Mouse (Mus musculus) monocyte, adult 2 months (primary cell): ENCODE results near the gene Lrrc72.

Experiments used
- DNase-seq, 2 experiments: peaks; one replicate each; pipeline ENCODE4 v3.0.0; 2022; ENCODE audit warnings: low spot score in 2 of 2, low read depth in 1 of 2

Lrrc72 gene

GRCm38 (mm10) chr12:36190343-36190742, 62.9 kb downstream of the Lrrc72 start:
- no peak for DNase-seq

- DNase-seq: no peak
These were observed 63.6 kb downstream of the Lrrc72 start for GRCm38 (mm10) chr12:36189610-36190009.

- DNase-seq: no peak
These were observed 66.1 kb downstream of the Lrrc72 start for GRCm38 (mm10) chr12:36187081-36187480.

GRCm38 (mm10) chr12:36182570-36182969, 70.6 kb downstream of the Lrrc72 start:
- DNase-seq: no peak

DNA sequence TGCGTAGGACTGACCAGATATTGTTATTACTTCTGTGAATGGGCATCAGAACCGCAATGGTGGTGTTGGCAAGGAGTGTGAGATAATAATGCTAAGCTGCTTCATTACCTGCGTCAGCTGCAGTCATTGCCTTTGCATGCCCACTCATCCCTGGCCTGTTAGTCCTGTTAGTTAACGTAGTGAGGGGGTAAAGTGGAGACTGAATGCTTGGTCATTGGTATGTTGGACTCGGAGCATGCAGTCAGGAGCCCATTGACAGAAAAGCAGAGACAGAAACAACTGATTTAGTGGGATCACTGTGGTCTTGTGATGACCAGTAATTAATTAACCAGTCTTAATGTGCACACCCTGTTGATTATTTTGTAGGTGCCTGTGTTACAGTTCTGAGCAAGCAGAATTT, 76.0 kb downstream of the Lrrc72 start:
- no peak for DNase-seq

GRCm38 (mm10) chr12:36165299-36165698, 87.9 kb downstream of the Lrrc72 start:
- no peak for DNase-seq

- DNase-seq: no peak
These were observed 88.9 kb downstream of the Lrrc72 start for GRCm38 (mm10) chr12:36164126-36164791.
